Mouse (Mus musculus) myocyte (in vitro differentiated cells): ENCODE measurements around the gene Ppp1r36. TPM values are rescaled to one million over a fixed set of nuclear protein-coding genes. Genes with fewer than 3 reads are reported as not detected.

ENCODE experiments used
- H3K27me3 ChIP-seq: one replicate; pipeline ENCODE4 v1.6.1; 2011; ENCODE audit not compliant: control insufficient read depth, insufficient read depth, insufficient read length
- H3K36me3 ChIP-seq: one replicate; pipeline ENCODE4 v1.6.1; 2011; ENCODE audit not compliant: control insufficient read depth, insufficient read depth
- H3K4me2 ChIP-seq: one replicate; pipeline ENCODE4 v1.6.1; 2011; ENCODE audit warnings: low read depth, control low read depth
- H3K4me3 ChIP-seq: one replicate; pipeline ENCODE4 v1.5.1; 2011; ENCODE audit warnings: mild to moderate bottlenecking, control low read depth, moderate library complexity
- H3K79me2 ChIP-seq: one replicate; pipeline ENCODE4 v1.6.1; 2011; ENCODE audit not compliant: control insufficient read depth, insufficient read depth
- H3ac ChIP-seq: one replicate; pipeline ENCODE4 v1.6.1; 2011; ENCODE audit not compliant: control insufficient read depth, insufficient read length
- CEBPB ChIP-seq: IDR thresholded peaks from 2 replicates; pipeline ENCODE4 v1.6.1; 2011; ENCODE audit warnings: mild to moderate bottlenecking, moderate library complexity; ENCODE audit not compliant: poor library complexity, insufficient read depth, severe bottlenecking
- E2F4 ChIP-seq: IDR thresholded peaks from one replicate; pipeline ENCODE4 v1.6.1; 2011; ENCODE audit warnings: mild to moderate bottlenecking, control low read depth, moderate library complexity; ENCODE audit not compliant: insufficient read depth
- MAX ChIP-seq: IDR thresholded peaks from one replicate; pipeline ENCODE4 v1.6.1; 2011; ENCODE audit warnings: low read depth, mild to moderate bottlenecking, control low read depth
- MYOD1 ChIP-seq, 3 experiments: IDR thresholded peaks; one replicate each; pipeline ENCODE4 v1.6.1; 2011; ENCODE audit warnings: control low read depth in 2 of 3, low read depth in 2 of 3, mild to moderate bottlenecking in 2 of 3, moderate library complexity in 1 of 3; ENCODE audit not compliant: insufficient read length in 2 of 3, control insufficient read depth in 1 of 3
- MYOG ChIP-seq, 3 experiments: IDR thresholded peaks; one replicate each; pipeline ENCODE4 v1.6.1; 2011; ENCODE audit warnings: control low read depth in 2 of 3, low read depth in 2 of 3, mild to moderate bottlenecking in 2 of 3; ENCODE audit not compliant: insufficient read length in 2 of 3, control insufficient read depth in 1 of 3, insufficient read depth in 1 of 3
- POLR2A ChIP-seq: IDR thresholded peaks from one replicate; pipeline ENCODE4 v1.6.1; 2011; ENCODE audit warnings: low read depth, mild to moderate bottlenecking, control low read depth, moderate library complexity; ENCODE audit not compliant: insufficient read length
- POLR2AphosphoS2 ChIP-seq: IDR thresholded peaks from one replicate; pipeline ENCODE4 v1.6.1; 2011; ENCODE audit warnings: low read depth, control low read depth; ENCODE audit not compliant: insufficient read length
- REST ChIP-seq: IDR thresholded peaks from one replicate; pipeline ENCODE4 v1.6.1; 2011; ENCODE audit warnings: mild to moderate bottlenecking, control low read depth, moderate library complexity; ENCODE audit not compliant: insufficient read depth, insufficient read length
- SRF ChIP-seq: IDR thresholded peaks from one replicate; pipeline ENCODE4 v1.6.1; 2011; ENCODE audit warnings: low read depth; ENCODE audit not compliant: control insufficient read depth, insufficient read length
- TCF12 ChIP-seq: IDR thresholded peaks from one replicate; pipeline ENCODE4 v1.6.1; 2011; ENCODE audit warnings: mild to moderate bottlenecking, control low read depth; ENCODE audit not compliant: poor library complexity, insufficient read depth, severe bottlenecking
- TCF3 ChIP-seq: IDR thresholded peaks from one replicate; pipeline ENCODE4 v1.6.1; 2011; ENCODE audit warnings: low read depth, control low read depth; ENCODE audit not compliant: insufficient read length
- USF1 ChIP-seq: IDR thresholded peaks from one replicate; pipeline ENCODE4 v1.6.1; 2011; ENCODE audit warnings: low read depth, mild to moderate bottlenecking, control low read depth, moderate library complexity
- polyA plus RNA-seq: library from polyadenylated mRNA; unstranded; fragments of >200 nt; fragmentation: generic; extraction: Trizol; gene quantifications from one replicate; pipeline ENCODE4 v1.2.1, GENCODE M21; 2012; ENCODE audit warnings: missing spikeins

The Ppp1r36 gene
- polyA plus RNA-seq, 1 experiment, result not detected

DNA sequence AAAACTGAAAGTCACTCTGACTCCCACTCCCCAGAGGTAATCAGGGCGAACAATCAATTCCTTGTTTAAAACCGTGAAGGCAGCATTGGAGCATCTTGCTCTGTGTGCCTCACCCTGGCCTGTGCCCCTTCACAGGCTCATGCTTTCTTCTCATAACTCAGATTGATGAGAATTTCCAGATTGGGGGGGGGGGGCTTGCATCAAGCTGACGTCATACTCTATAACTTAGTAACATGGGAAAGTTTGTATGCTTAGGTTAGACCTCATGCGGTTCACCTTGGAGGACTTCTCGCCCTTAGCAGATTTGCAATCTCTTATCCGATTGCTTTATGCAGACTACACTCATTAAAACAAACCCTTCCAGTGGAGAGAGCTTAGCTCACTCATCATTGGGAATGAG lies 43.3 kb upstream of the Ppp1r36 start:
- TF ChIP-seq USF1 (no peak), POLR2A (no peak), REST (no peak), MYOG (IDR thresholded peaks at IDR 0.05; ENCODE audit: control insufficient read depth in 1 of 3, insufficient read depth in 1 of 3, insufficient read length in 2 of 3, low read depth in 2 of 3) (no peak), TCF3 (no peak), TCF12 (no peak), MYOD1 (IDR thresholded peaks at IDR 0.05; ENCODE audit: control insufficient read depth in 1 of 3, insufficient read length in 2 of 3, low read depth in 2 of 3) (no peak)
- H3K36me3 ChIP-seq, result no peaks in the 10 kb centered on the region
- H3K27me3 ChIP-seq, result no peaks in the 10 kb centered on the region
- H3K4me2 ChIP-seq, result no peak overlapping the region
- no peak overlapping the region for H3ac ChIP-seq
- peaks cover 77% of the 10 kb centered on the region for H3K79me2 ChIP-seq
- no peak overlapping the region for H3K4me3 ChIP-seq

- Histone ChIP-seq H3ac (no peak overlapping the region), H3K36me3 (no peaks in the 10 kb centered on the region), H3K4me2 (no peak overlapping the region), H3K4me3 (no peak overlapping the region), H3K79me2 (peaks cover 86% of the 10 kb centered on the region), H3K27me3 (no peaks in the 10 kb centered on the region)
- TF ChIP-seq MYOD1 (IDR thresholded peaks at IDR 0.05; ENCODE audit: control insufficient read depth in 1 of 3, insufficient read length in 2 of 3, low read depth in 2 of 3) (no peak), SRF (no peak), TCF3 (no peak), E2F4 (no peak), CEBPB (no peak), MYOG (IDR thresholded peaks at IDR 0.05; ENCODE audit: control insufficient read depth in 1 of 3, insufficient read depth in 1 of 3, insufficient read length in 2 of 3, low read depth in 2 of 3) (no peak), MAX (no peak), POLR2A (no peak), USF1 (no peak), POLR2AphosphoS2 (no peak), TCF12 (no peak), REST (no peak)
Observed at GRCm38 (mm10) chr12:76374911-76375310, 42.4 kb upstream of the Ppp1r36 start.

GRCm38 (mm10) chr12:76375506-76375905 lies 41.8 kb upstream of the Ppp1r36 start:
- no peak overlapping the region for H3K4me2 ChIP-seq
- H3K27me3 ChIP-seq, result no peaks in the 10 kb centered on the region
- no peak overlapping the region for H3ac ChIP-seq
- H3K36me3 ChIP-seq, result no peaks in the 10 kb centered on the region
- peaks cover 92% of the 10 kb centered on the region for H3K79me2 ChIP-seq
- no peak overlapping the region for H3K4me3 ChIP-seq
- TF ChIP-seq MAX, result no peak
- no peak for TF ChIP-seq SRF
- no peak for TF ChIP-seq REST
- TF ChIP-seq USF1, result no peak
- no peak for TF ChIP-seq MYOG (IDR thresholded peaks at IDR 0.05; ENCODE audit: control insufficient read depth in 1 of 3, insufficient read depth in 1 of 3, insufficient read length in 2 of 3, low read depth in 2 of 3)
- no peak for TF ChIP-seq POLR2AphosphoS2
- no peak for TF ChIP-seq E2F4
- TF ChIP-seq TCF3, result no peak
- no peak for TF ChIP-seq TCF12
- TF ChIP-seq MYOD1 (IDR thresholded peaks at IDR 0.05; ENCODE audit: control insufficient read depth in 1 of 3, insufficient read length in 2 of 3, low read depth in 2 of 3), result no peak
- TF ChIP-seq CEBPB, result no peak
- no peak for TF ChIP-seq POLR2A

DNA sequence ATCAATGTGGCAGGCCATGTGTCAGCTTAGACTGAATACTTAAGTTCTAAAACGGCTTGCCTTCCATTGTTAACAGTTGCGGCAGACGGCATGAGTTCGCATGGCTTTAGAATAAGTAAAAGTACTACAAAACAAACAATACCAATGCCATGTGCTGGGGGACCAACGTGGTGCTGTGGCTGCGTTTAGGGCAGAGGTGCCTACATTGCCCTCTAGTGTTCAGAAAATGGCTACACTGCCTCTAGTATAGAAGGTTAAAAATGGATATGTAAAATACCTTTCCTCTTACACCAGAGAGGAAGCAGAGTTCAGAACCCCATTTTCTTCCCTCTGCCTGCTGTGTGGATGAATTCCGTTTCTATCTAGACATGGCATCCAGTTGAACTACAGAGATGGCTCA lies 40.7 kb upstream of the Ppp1r36 start:
- Histone ChIP-seq H3K27me3 (no peaks in the 10 kb centered on the region), H3ac (no peak overlapping the region), H3K79me2 (peaks cover 100% of the 10 kb centered on the region), H3K4me3 (no peak overlapping the region), H3K36me3 (peaks cover 3% of the 10 kb centered on the region), H3K4me2 (no peak overlapping the region)
- TF ChIP-seq REST (no peak), MYOD1 (IDR thresholded peaks at IDR 0.05; ENCODE audit: control insufficient read depth in 1 of 3, insufficient read length in 2 of 3, low read depth in 2 of 3) (no peak), TCF12 (no peak), MAX (no peak), POLR2AphosphoS2 (no peak), TCF3 (no peak), E2F4 (no peak), CEBPB (no peak), POLR2A (no peak), MYOG (IDR thresholded peaks at IDR 0.05; ENCODE audit: control insufficient read depth in 1 of 3, insufficient read depth in 1 of 3, insufficient read length in 2 of 3, low read depth in 2 of 3) (no peak), USF1 (no peak), SRF (no peak)

- H3ac ChIP-seq, result no peak overlapping the region
- peaks cover 6% of the 10 kb centered on the region for H3K36me3 ChIP-seq
- H3K4me3 ChIP-seq, result no peak overlapping the region
- H3K79me2 ChIP-seq, result peaks cover 100% of the 10 kb centered on the region
- TF ChIP-seq MYOD1 (IDR thresholded peaks at IDR 0.05; ENCODE audit: control insufficient read depth in 1 of 3, insufficient read length in 2 of 3, low read depth in 2 of 3) (no peak), REST (no peak), MAX (no peak), POLR2A (no peak)
- no peak overlapping the region for H3K4me2 ChIP-seq
- no peaks in the 10 kb centered on the region for H3K27me3 ChIP-seq
Observed at GRCm38 (mm10) chr12:76377059-76377458, 40.3 kb upstream of the Ppp1r36 start.
